Mouse (Mus musculus) hindbrain, embryonic 16.5 days (tissue): ENCODE results near the gene Mphosph9. TPM values are rescaled to one million over a fixed set of nuclear protein-coding genes. Genes with fewer than 3 reads are reported as not detected.
"Not testable (repeated sequence)": the region's sequence is repeated elsewhere in the genome, so short reads cannot be mapped to it uniquely, and the experiment has no call there.

ENCODE experiments used
- ATAC-seq: fragments of 200-750 bp; cut with Nextera tagmentation; 2 replicates; pipeline ENCODE4 v1.8.0; 2017; ENCODE audit warnings: moderate TSS enrichment, moderate library complexity
- H3K27ac ChIP-seq: fragments of 300-500 bp; sonication (generic); 2 replicates; pipeline ENCODE4 v1.5.1; 2014; ENCODE audit warnings: low read depth, mild to moderate bottlenecking, control low read depth, low read length, moderate library complexity
- H3K27me3 ChIP-seq: fragments of 300-500 bp; sonication (generic); replicated peaks from 2 replicates; pipeline ENCODE4 v1.6.1; 2014; ENCODE audit warnings: low read length; ENCODE audit not compliant: control insufficient read depth, insufficient read depth
- H3K36me3 ChIP-seq: fragments of 300-500 bp; sonication (generic); 2 replicates; pipeline ENCODE4 v1.6.1; 2014; ENCODE audit warnings: mild to moderate bottlenecking, low read length, moderate library complexity, mixed read lengths; ENCODE audit not compliant: control insufficient read depth, insufficient read depth
- H3K4me1 ChIP-seq: fragments of 300-500 bp; sonication (generic); 2 replicates; pipeline ENCODE4 v1.6.1; 2014; ENCODE audit warnings: low read depth, low read length; ENCODE audit not compliant: control insufficient read depth, insufficient read depth
- H3K4me2 ChIP-seq: fragments of 300-500 bp; sonication (generic); 2 replicates; pipeline ENCODE4 v1.6.1; 2014; ENCODE audit warnings: mild to moderate bottlenecking, low read length, control low read depth, moderate library complexity
- H3K4me3 ChIP-seq: fragments of 300-500 bp; sonication (generic); 2 replicates; pipeline ENCODE4 v1.5.1; 2014; ENCODE audit warnings: mild to moderate bottlenecking, low read length, control low read depth, moderate library complexity
- H3K9ac ChIP-seq: fragments of 300-500 bp; sonication (generic); 2 replicates; pipeline ENCODE4 v1.6.1; 2014; ENCODE audit warnings: low read depth, mild to moderate bottlenecking, control low read depth, low read length, moderate library complexity
- H3K9me3 ChIP-seq: fragments of 300-500 bp; sonication (generic); 2 replicates; pipeline ENCODE4 v1.6.1; 2014; ENCODE audit warnings: mild to moderate bottlenecking, low read length, moderate library complexity; ENCODE audit not compliant: control insufficient read depth
- WGBS: fragments of 180-500 bp; shearing (Covaris S2); extraction: QIAGEN DNeasy Blood & Tissue Kit; methylation state at CpG from one replicate; pipeline ENCODE4 v1.1.7; 2014; 5-methylcytosine and 5-hydroxymethylcytosine counted together
- polyA plus RNA-seq: library from polyadenylated mRNA; unstranded; fragments of >200 nt; fragmentation: Nextera tagmentation; extraction: Ambion mirVana; gene quantifications from 2 replicates; pipeline ENCODE4 v1.2.1, GENCODE M21; 2015

Mphosph9 gene
- polyA plus RNA-seq, 1 experiment from 2014 or later, result 9.9 TPM

GRCm38 (mm10) chr5:124350350-124350749, 22.6 kb upstream of the Mphosph9 start:
- WGBS, result 63% methylated on average over 2 of the region's 2 CpGs
- ATAC-seq, result no peak
- peak overlapping the region; percentile 98 for H3K27ac ChIP-seq
- H3K4me2 ChIP-seq, result peak overlapping the region; percentile 89
- peak overlapping the region; percentile 90 for H3K4me3 ChIP-seq
- H3K9ac ChIP-seq, result peak overlapping the region; percentile 21; the same call in 1 of the 2 replicates
- H3K9me3 ChIP-seq, result no peaks in the 10 kb centered on the region
- peaks cover 33% of the 10 kb centered on the region for H3K4me1 ChIP-seq
- H3K27me3 ChIP-seq, result no peaks in the 10 kb centered on the region
- H3K36me3 ChIP-seq, result peaks cover 6% of the 10 kb centered on the region; the same call in 1 of the 2 replicates

- peak overlapping the region; percentile 47 for H3K9ac ChIP-seq
- 72% methylated on average over 17 of the region's 17 CpGs for whole genome bisulfite sequencing
- H3K4me2 ChIP-seq, result peak overlapping the region; percentile 89
- peak overlapping the region; percentile 15; the same call in 1 of the 2 replicates for H3K4me3 ChIP-seq
- no peaks in the 10 kb centered on the region for H3K9me3 ChIP-seq
- no peak for ATAC-seq
- no peaks in the 10 kb centered on the region for H3K27me3 ChIP-seq
- H3K36me3 ChIP-seq, result peaks cover 14% of the 10 kb centered on the region
- H3K4me1 ChIP-seq, result peaks cover 30% of the 10 kb centered on the region
- peak overlapping the region; percentile 98 for H3K27ac ChIP-seq
Measured at GRCm38 (mm10) chr5:124349196-124349595, 21.4 kb upstream of the Mphosph9 start.

- Histone ChIP-seq H3K27ac (no peak overlapping the region), H3K4me1 (peaks cover 5% of the 10 kb centered on the region; the same call in 1 of the 2 replicates), H3K9ac (no peak overlapping the region), H3K27me3 (no peaks in the 10 kb centered on the region), H3K9me3 (no peaks in the 10 kb centered on the region), H3K36me3 (peaks cover 15% of the 10 kb centered on the region), H3K4me2 (no peak overlapping the region), H3K4me3 (no peak overlapping the region)
- WGBS, result 86% methylated on average over 8 of the region's 8 CpGs
- ATAC-seq, result no peak
Measured at GRCm38 (mm10) chr5:124342897-124343296, 15.1 kb upstream of the Mphosph9 start.

- not testable (repeated sequence) for H3K27ac ChIP-seq, H3K4me2 ChIP-seq, H3K9me3 ChIP-seq, H3K4me3 ChIP-seq, H3K9ac ChIP-seq, H3K27me3 ChIP-seq, H3K4me1 ChIP-seq
- ATAC-seq, result 0 out of 2 replicates have a peak, but pooled peaks have one; percentile 32
- WGBS, result 66% methylated on average over 6 of the region's 6 CpGs
- peaks cover 14% of the 10 kb centered on the region for H3K36me3 ChIP-seq
Measured at GRCm38 (mm10) chr5:124341753-124342339, 14.1 kb upstream of the Mphosph9 start.

GRCm38 (mm10) chr5:124338791-124339190, 11.0 kb upstream of the Mphosph9 start:
- H3K27me3 ChIP-seq, result no peaks in the 10 kb centered on the region
- H3K4me2 ChIP-seq, result no peak overlapping the region
- H3K9me3 ChIP-seq, result no peaks in the 10 kb centered on the region
- ATAC-seq, result no peak
- H3K4me3 ChIP-seq, result no peak overlapping the region
- H3K36me3 ChIP-seq, result no peaks in the 10 kb centered on the region
- H3K4me1 ChIP-seq, result peaks cover 14% of the 10 kb centered on the region; the same call in 1 of the 2 replicates
- no peak overlapping the region for H3K9ac ChIP-seq
- WGBS, result 73% methylated on average over 8 of the region's 8 CpGs
- H3K27ac ChIP-seq, result peak overlapping the region; percentile 42

- H3K4me2 ChIP-seq, result no peak overlapping the region
- no peaks in the 10 kb centered on the region for H3K27me3 ChIP-seq
- H3K27ac ChIP-seq, result peak overlapping the region; percentile 42; the same call in 1 of the 2 replicates
- H3K4me1 ChIP-seq, result peaks cover 17% of the 10 kb centered on the region; the same call in 1 of the 2 replicates
- no peaks in the 10 kb centered on the region for H3K36me3 ChIP-seq
- no peaks in the 10 kb centered on the region for H3K9me3 ChIP-seq
- ATAC-seq, result no peak
- WGBS, result 33% methylated on average over 9 of the region's 9 CpGs
- no peak overlapping the region for H3K9ac ChIP-seq
- no peak overlapping the region for H3K4me3 ChIP-seq
Measured at GRCm38 (mm10) chr5:124337909-124338308, 10.1 kb upstream of the Mphosph9 start.

GRCm38 (mm10) chr5:124337103-124337502, 9.3 kb upstream of the Mphosph9 start:
- no peak overlapping the region for H3K4me3 ChIP-seq
- no peak overlapping the region for H3K9ac ChIP-seq
- H3K4me1 ChIP-seq, result peaks cover 17% of the 10 kb centered on the region; the same call in 1 of the 2 replicates
- no peak overlapping the region for H3K27ac ChIP-seq
- WGBS, result 78% methylated on average over 9 of the region's 9 CpGs
- no peaks in the 10 kb centered on the region for H3K36me3 ChIP-seq
- H3K27me3 ChIP-seq, result no peaks in the 10 kb centered on the region
- no peaks in the 10 kb centered on the region for H3K9me3 ChIP-seq
- no peak overlapping the region for H3K4me2 ChIP-seq
- ATAC-seq, result no peak

GRCm38 (mm10) chr5:124334392-124334791, 6.6 kb upstream of the Mphosph9 start:
- Histone ChIP-seq H3K27me3 (no peaks in the 10 kb centered on the region), H3K36me3 (no peaks in the 10 kb centered on the region), H3K27ac (peak overlapping the region; percentile 77), H3K4me1 (peaks cover 16% of the 10 kb centered on the region; the same call in 1 of the 2 replicates), H3K9me3 (no peaks in the 10 kb centered on the region), H3K4me3 (no peak overlapping the region), H3K4me2 (no peak overlapping the region), H3K9ac (0 out of 2 replicates have a peak overlapping the region, but pooled peaks have one; percentile 25)
- peak; percentile 90 for ATAC-seq
- 11% methylated on average over 6 of the region's 6 CpGs for WGBS

GRCm38 (mm10) chr5:124330086-124330485, 2.3 kb upstream of the Mphosph9 start:
- H3K4me1 ChIP-seq, result peaks cover 27% of the 10 kb centered on the region
- no peaks in the 10 kb centered on the region for H3K36me3 ChIP-seq
- no peaks in the 10 kb centered on the region for H3K9me3 ChIP-seq
- H3K27ac ChIP-seq, result no peak overlapping the region
- H3K4me2 ChIP-seq, result no peak overlapping the region
- H3K4me3 ChIP-seq, result no peak overlapping the region
- no peak for ATAC-seq
- no peaks in the 10 kb centered on the region for H3K27me3 ChIP-seq
- 92% methylated on average over 6 of the region's 6 CpGs for WGBS
- H3K9ac ChIP-seq, result no peak overlapping the region
